Mouse (Mus musculus): ENCODE data around the gene Dph2. TPM values are rescaled to one million over a fixed set of nuclear protein-coding genes. Genes with fewer than 3 reads are reported as not detected.

Dph2 gene
- 12.4 and 12.9 TPM in 2 replicates for polyA plus RNA-seq (2016; fragmentation: Nextera tagmentation; extraction: Ambion mirVana)

DNA sequence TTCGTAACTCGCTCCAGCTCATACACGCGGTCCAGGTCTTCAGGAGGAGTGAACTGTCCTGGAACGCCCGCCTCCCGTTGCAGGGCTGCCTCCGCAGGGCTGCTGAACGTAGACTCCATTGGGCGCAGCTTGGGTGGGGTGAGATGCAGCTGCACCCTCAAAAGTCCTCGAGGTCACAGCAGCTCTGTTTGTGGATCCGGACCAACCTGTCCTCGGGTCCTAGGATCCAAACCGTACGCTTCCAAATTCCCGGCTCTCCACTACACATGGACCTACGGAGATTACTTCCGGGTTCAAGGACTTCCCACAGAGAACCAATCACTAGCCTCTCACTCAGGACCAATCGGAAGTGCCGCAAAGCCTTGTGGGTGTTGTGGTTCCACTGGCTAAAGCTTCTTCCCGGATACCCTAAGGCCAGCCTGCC is at the start of gene Dph2:
TSS of gene Dph2 (minus strand) at position 295 of the 424 bp plus-strand sequence.
- no peak within 1 kb of the TSS for H3K27ac ChIP-seq (ENCODE audit: poor library complexity, severe bottlenecking)
- peaks cover 10% of the 10 kb centered on the region for H3K4me1 ChIP-seq (replicated peaks)
- peak within 1 kb of the TSS; percentile 64 for H3K9ac ChIP-seq
- peak within 1 kb of the TSS; percentile 81 for H3K4me3 ChIP-seq
- peaks cover 42% of the 10 kb centered on the region for H3K36me3 ChIP-seq
- ATAC-seq (ENCODE audit: insufficient number of reproducible peaks, low FRiP score): peak; percentile 86
- H3K27me3 ChIP-seq (replicated peaks): no peaks in the 10 kb centered on the region
- H3K4me2 ChIP-seq: peak within 1 kb of the TSS; percentile 96
- WGBS: 0% methylated on average over 21 of the region's 21 CpGs
- H3K9me3 ChIP-seq (replicated peaks): no peaks in the 10 kb centered on the region

GRCm38 (mm10) chr4:117936964-117937363 is 45.1 kb upstream of the Dph2 start:
- 97% methylated on average over 5 of the region's 5 CpGs for WGBS
- Histone ChIP-seq H3K4me3 (no peak overlapping the region), H3K27ac (ENCODE audit: poor library complexity, severe bottlenecking) (no peak overlapping the region), H3K9me3 (replicated peaks) (no peaks in the 10 kb centered on the region), H3K4me1 (replicated peaks) (0 out of 2 replicates have a peak, but pooled peaks cover 4% of the 10 kb centered on the region), H3K9ac (no peak overlapping the region), H3K36me3 (peaks cover 25% of the 10 kb centered on the region), H3K27me3 (replicated peaks) (no peaks in the 10 kb centered on the region), H3K4me2 (no peak overlapping the region)
- no peak for ATAC-seq (ENCODE audit: insufficient number of reproducible peaks, low FRiP score)

DNA sequence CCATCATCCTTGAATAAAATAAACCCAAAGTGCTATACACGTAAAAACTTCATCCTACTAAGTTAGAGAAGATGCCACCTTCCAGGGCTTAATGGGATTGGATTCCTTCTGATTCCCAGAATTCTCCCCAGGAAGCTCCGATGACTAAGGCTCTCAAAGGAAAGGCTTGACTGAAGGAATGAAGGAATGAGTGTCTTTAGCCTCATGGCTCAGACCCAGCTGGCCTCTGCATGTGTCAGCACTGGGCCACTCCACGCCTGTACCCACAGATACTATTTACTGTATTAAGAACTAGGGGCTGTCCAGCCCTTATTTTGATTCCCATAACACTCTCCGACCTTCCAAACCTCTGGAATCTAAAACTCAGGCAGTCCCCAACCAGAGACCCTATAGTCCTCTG is 42.2 kb upstream of the Dph2 start:
- Histone ChIP-seq H3K27ac (ENCODE audit: poor library complexity, severe bottlenecking) (no peak overlapping the region), H3K36me3 (peaks cover 11% of the 10 kb centered on the region), H3K27me3 (replicated peaks) (peaks cover 19% of the 10 kb centered on the region), H3K4me1 (replicated peaks) (peaks cover 10% of the 10 kb centered on the region), H3K9ac (no peak overlapping the region), H3K4me2 (no peak overlapping the region), H3K4me3 (no peak overlapping the region), H3K9me3 (replicated peaks) (no peaks in the 10 kb centered on the region)
- 79% methylated on average over 4 of the region's 4 CpGs for WGBS
- ATAC-seq (ENCODE audit: insufficient number of reproducible peaks, low FRiP score): no peak

DNA sequence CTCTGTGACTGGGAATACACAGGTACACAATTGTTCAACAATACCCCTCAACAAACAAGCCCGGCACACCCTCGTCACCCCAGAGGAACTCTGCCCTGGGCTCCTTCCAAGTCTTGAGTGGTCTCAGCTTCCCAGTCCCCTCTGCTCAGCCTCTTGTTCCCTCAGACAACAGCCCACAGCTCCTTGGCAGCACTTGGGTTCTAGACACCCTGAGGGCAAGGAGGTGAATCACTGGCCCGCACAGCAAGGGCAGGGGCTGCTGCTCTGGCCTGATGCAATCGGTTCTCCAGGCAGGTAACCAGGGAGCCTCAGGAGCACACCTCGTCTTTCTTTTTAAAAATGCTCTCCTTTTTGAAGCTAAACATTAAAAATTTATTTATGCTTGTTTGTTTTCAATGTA is 41.4 kb upstream of the Dph2 start:
- Histone ChIP-seq H3K4me3 (no peak overlapping the region), H3K27ac (ENCODE audit: poor library complexity, severe bottlenecking) (no peak overlapping the region), H3K9ac (no peak overlapping the region), H3K27me3 (replicated peaks) (peaks cover 25% of the 10 kb centered on the region), H3K4me1 (replicated peaks) (peaks cover 18% of the 10 kb centered on the region), H3K9me3 (replicated peaks) (no peaks in the 10 kb centered on the region), H3K36me3 (peaks cover 9% of the 10 kb centered on the region), H3K4me2 (no peak overlapping the region)
- WGBS: 87% methylated on average over 5 of the region's 5 CpGs
- ATAC-seq (ENCODE audit: insufficient number of reproducible peaks, low FRiP score): no peak

DNA sequence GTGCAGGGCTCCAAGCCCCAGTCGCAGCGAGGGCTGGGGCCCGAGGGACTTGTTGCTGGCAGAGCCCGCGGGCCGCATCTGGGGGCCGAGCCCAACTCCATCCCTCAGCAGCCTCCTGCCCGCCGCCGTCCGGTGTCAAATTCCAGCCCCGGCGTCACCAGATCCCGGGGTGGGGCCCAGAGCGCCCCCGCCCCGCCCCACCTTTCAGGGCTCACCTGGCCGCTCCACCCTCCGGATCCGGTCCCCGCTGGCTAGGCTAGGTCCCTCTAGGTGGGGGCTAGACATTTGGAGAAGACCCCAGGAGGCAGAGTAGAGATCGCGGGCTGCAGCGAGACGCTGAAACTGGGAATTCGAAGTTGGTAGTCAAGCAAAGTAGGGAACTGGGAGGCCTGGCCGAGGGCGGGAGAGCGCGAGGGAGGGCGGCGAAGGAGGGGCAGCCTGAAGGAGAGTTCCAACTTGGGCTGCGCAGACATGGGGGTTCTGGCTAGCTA is 37.6 kb upstream of the Dph2 start, which contains the start of gene Artn:
TSS of gene Artn (minus strand) at position 373 of the 491 bp plus-strand sequence.
- peak within 1 kb of the TSS; percentile 99 for H3K4me2 ChIP-seq
- H3K9me3 ChIP-seq (replicated peaks): no peaks in the 10 kb centered on the region
- H3K27me3 ChIP-seq (replicated peaks): peaks cover 60% of the 10 kb centered on the region
- no peak for ATAC-seq (ENCODE audit: insufficient number of reproducible peaks, low FRiP score)
- H3K9ac ChIP-seq: peak within 1 kb of the TSS; percentile 53
- H3K36me3 ChIP-seq: peaks cover 3% of the 10 kb centered on the region; the same call in 1 of the 2 replicates
- peaks cover 37% of the 10 kb centered on the region for H3K4me1 ChIP-seq (replicated peaks)
- under 1% methylated on average over 33 of the region's 33 CpGs for WGBS
- peak within 1 kb of the TSS; percentile 45 for H3K4me3 ChIP-seq
- no peak within 1 kb of the TSS for H3K27ac ChIP-seq (ENCODE audit: poor library complexity, severe bottlenecking)

DNA sequence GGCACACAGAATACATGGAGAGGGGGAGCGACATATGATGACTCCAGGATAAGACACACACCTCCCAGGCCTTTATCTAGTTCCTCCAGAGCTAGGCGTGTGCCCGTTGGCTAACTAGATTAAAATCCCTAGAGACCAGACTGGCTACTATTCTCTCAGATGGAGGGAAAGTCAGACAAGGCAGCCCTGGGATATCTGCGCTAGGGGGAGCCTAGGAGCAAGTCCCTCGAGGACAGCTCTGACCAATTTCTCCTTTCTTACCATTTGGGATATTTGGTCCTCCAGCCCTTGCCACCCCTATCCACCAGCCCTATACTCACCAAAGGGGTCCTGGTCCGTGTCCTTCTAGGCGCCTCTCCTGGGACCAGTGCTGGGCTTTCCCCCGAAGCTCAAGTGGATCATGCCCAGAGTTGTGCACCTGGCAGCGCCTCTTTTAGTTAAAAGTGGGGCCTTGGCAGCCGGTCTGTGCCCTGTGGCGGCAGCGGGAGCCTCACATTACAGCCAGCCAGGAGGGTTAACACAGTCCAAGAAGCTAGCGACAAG is 36.9 kb upstream of the Dph2 start:
- Histone ChIP-seq H3K4me1 (replicated peaks) (peaks cover 44% of the 10 kb centered on the region), H3K36me3 (peaks cover 3% of the 10 kb centered on the region; the same call in 1 of the 2 replicates), H3K27me3 (replicated peaks) (peaks cover 60% of the 10 kb centered on the region), H3K4me2 (peak overlapping the region; percentile 99), H3K9ac (peak overlapping the region; percentile 53), H3K4me3 (peak overlapping the region; percentile 45), H3K9me3 (replicated peaks) (no peaks in the 10 kb centered on the region), H3K27ac (ENCODE audit: poor library complexity, severe bottlenecking) (no peak overlapping the region)
- peak; percentile 50 for ATAC-seq (ENCODE audit: insufficient number of reproducible peaks, low FRiP score)
- WGBS: 3% methylated on average over 13 of the region's 13 CpGs

DNA sequence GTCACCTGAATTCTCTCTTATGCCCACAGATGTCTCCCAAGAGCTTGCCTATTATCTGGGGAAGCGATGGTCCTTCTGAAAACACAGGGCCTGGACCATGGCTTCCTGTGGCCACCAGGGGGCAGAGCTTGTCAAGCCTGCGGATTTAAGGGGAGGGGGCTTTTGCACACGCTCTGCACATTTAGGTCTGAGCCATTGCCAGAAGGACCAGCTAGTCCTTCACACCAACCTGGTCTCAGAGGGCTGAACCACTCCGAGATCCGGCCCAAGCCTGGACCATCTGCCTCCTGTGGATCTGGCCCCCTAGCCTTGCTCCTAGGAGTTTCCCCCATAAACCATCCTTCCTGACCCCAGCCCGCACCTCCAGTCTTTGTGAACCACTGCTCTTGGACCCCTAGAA is 36.4 kb upstream of the Dph2 start:
- H3K9me3 ChIP-seq (replicated peaks): no peaks in the 10 kb centered on the region
- WGBS: 14% methylated on average over 6 of the region's 6 CpGs
- H3K27me3 ChIP-seq (replicated peaks): peaks cover 60% of the 10 kb centered on the region
- no peak overlapping the region for H3K27ac ChIP-seq (ENCODE audit: poor library complexity, severe bottlenecking)
- no peak overlapping the region for H3K9ac ChIP-seq
- H3K4me2 ChIP-seq: peak overlapping the region; percentile 99
- peaks cover 47% of the 10 kb centered on the region for H3K4me1 ChIP-seq (replicated peaks)
- H3K4me3 ChIP-seq: no peak overlapping the region
- 0 out of 2 replicates have a peak, but pooled peaks have one; percentile 16 for ATAC-seq (ENCODE audit: insufficient number of reproducible peaks, low FRiP score)
- H3K36me3 ChIP-seq: peaks cover 3% of the 10 kb centered on the region; the same call in 1 of the 2 replicates

GRCm38 (mm10) chr4:117926545-117927482 is 35.0 kb upstream of the Dph2 start:
- Histone ChIP-seq H3K4me3 (peak overlapping the region; percentile 60), H3K4me1 (replicated peaks) (peaks cover 51% of the 10 kb centered on the region), H3K36me3 (no peaks in the 10 kb centered on the region), H3K9me3 (replicated peaks) (no peaks in the 10 kb centered on the region), H3K4me2 (peak overlapping the region; percentile 99), H3K9ac (peak overlapping the region; percentile 67), H3K27ac (ENCODE audit: poor library complexity, severe bottlenecking) (no peak overlapping the region), H3K27me3 (replicated peaks) (peaks cover 63% of the 10 kb centered on the region)
- 3% methylated on average over 65 of the region's 71 CpGs for WGBS
- peak; percentile 52; the same call in 1 of the 2 replicates for ATAC-seq (ENCODE audit: insufficient number of reproducible peaks, low FRiP score)

GRCm38 (mm10) chr4:117924916-117925315 is 33.1 kb upstream of the Dph2 start:
- H3K4me2 ChIP-seq: no peak overlapping the region
- H3K27ac ChIP-seq (ENCODE audit: poor library complexity, severe bottlenecking): no peak overlapping the region
- H3K9ac ChIP-seq: no peak overlapping the region
- no peaks in the 10 kb centered on the region for H3K36me3 ChIP-seq
- 55% methylated on average over 4 of the region's 6 CpGs for WGBS
- no peak overlapping the region for H3K4me3 ChIP-seq
- peaks cover 49% of the 10 kb centered on the region for H3K4me1 ChIP-seq (replicated peaks)
- no peak for ATAC-seq (ENCODE audit: insufficient number of reproducible peaks, low FRiP score)
- H3K27me3 ChIP-seq (replicated peaks): peaks cover 55% of the 10 kb centered on the region
- no peaks in the 10 kb centered on the region for H3K9me3 ChIP-seq (replicated peaks)

DNA sequence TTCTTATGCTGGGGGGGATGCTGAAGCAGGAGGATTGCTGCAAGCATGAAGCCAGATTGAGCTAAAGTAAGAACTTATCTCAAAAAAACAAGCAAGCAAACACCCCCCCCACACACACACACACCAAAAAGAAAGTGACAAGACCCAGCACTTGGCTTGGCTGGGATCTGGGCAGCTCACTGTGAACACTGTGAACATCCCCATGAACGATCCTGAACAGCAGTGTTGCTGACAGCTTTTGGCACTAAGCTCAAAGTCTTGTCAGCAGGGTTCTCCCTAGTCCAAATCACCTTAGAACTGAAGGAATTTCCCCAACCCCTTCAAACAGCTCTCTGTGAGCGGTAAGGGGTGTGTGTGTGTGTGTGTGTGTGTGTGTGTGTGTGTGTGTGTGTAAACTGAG is 31.6 kb upstream of the Dph2 start:
- Histone ChIP-seq H3K4me3 (no peak overlapping the region), H3K4me2 (no peak overlapping the region), H3K27me3 (replicated peaks) (peaks cover 44% of the 10 kb centered on the region), H3K4me1 (replicated peaks) (peaks cover 40% of the 10 kb centered on the region), H3K27ac (ENCODE audit: poor library complexity, severe bottlenecking) (no peak overlapping the region), H3K9me3 (replicated peaks) (no peaks in the 10 kb centered on the region), H3K9ac (no peak overlapping the region), H3K36me3 (no peaks in the 10 kb centered on the region)
- no peak for ATAC-seq (ENCODE audit: insufficient number of reproducible peaks, low FRiP score)
- WGBS: 24% methylated on average over 2 of the region's 2 CpGs

GRCm38 (mm10) chr4:117921358-117921757 is 29.5 kb upstream of the Dph2 start:
- Histone ChIP-seq H3K4me1 (replicated peaks) (peaks cover 38% of the 10 kb centered on the region), H3K27me3 (replicated peaks) (peaks cover 24% of the 10 kb centered on the region), H3K9me3 (replicated peaks) (no peaks in the 10 kb centered on the region), H3K9ac (no peak overlapping the region), H3K36me3 (no peaks in the 10 kb centered on the region), H3K27ac (ENCODE audit: poor library complexity, severe bottlenecking) (no peak overlapping the region), H3K4me3 (no peak overlapping the region), H3K4me2 (no peak overlapping the region)
- no peak for ATAC-seq (ENCODE audit: insufficient number of reproducible peaks, low FRiP score)
- WGBS: 88% methylated on average over 2 of the region's 2 CpGs
